Mouse (Mus musculus) CH12.LX (cell line): ENCODE results near the gene Padi3. TPM values are rescaled to one million over a fixed set of nuclear protein-coding genes. Genes with fewer than 3 reads are reported as not detected.

Experiments
- DNase-seq: peaks from one replicate; pipeline ENCODE4 v3.0.0-alpha.2; 2013; ENCODE audit errors: extremely low read depth
- H3K27ac ChIP-seq: 2 replicates; pipeline ENCODE4 v1.5.1; 2012; ENCODE audit warnings: low read depth, mild to moderate bottlenecking, control low read depth, moderate library complexity; ENCODE audit not compliant: insufficient read depth
- H3K27me3 ChIP-seq: replicated peaks from 2 replicates; pipeline ENCODE3; 2012; ENCODE audit warnings: inconsistent platforms
- H3K36me3 ChIP-seq, 2 experiments: replicated peaks in 1 of 2; 2 replicates each; pipeline versions ENCODE3 to v1.6.1; 2012; ENCODE audit warnings: inconsistent platforms in 1 of 2, low read length in 1 of 2, mild to moderate bottlenecking in 1 of 2, mixed read lengths in 1 of 2, moderate library complexity in 1 of 2; ENCODE audit not compliant: control insufficient read depth in 1 of 2, insufficient read depth in 1 of 2
- H3K4me1 ChIP-seq, 2 experiments: 2 replicates each; pipeline ENCODE4 v1.6.1; 2012; ENCODE audit warnings: inconsistent platforms in 1 of 2, moderate library complexity in 1 of 2; ENCODE audit not compliant: insufficient read depth in 2 of 2, control insufficient read depth in 1 of 2
- H3K4me2 ChIP-seq: 2 replicates; pipeline ENCODE4 v1.6.1; 2012; ENCODE audit warnings: low read depth, mild to moderate bottlenecking, control low read depth; ENCODE audit not compliant: poor library complexity, insufficient read depth, severe bottlenecking
- H3K4me3 ChIP-seq, 3 experiments: fragments of 150-350 bp in 1 of 3; sonication (generic) in 1 of 3; replicated peaks in 1 of 3; 2 replicates each; pipeline versions ENCODE3 to v1.5.1; 2011 to 2012; ENCODE audit warnings: low read depth in 2 of 3, low read length in 2 of 3, mild to moderate bottlenecking in 2 of 3, moderate library complexity in 2 of 3, control low read depth in 1 of 3, improper control_type of control experiment in 1 of 3, inconsistent platforms in 1 of 3, mixed read lengths in 1 of 3; ENCODE audit not compliant: poor library complexity in 1 of 3
- H3K79me2 ChIP-seq: replicated peaks from 2 replicates; pipeline ENCODE4 v1.6.1; 2012; ENCODE audit warnings: mild to moderate bottlenecking, moderate library complexity; ENCODE audit not compliant: control insufficient read depth, poor library complexity, insufficient read depth, severe bottlenecking; ENCODE audit errors: extremely low read depth
- H3K9ac ChIP-seq: 2 replicates; pipeline ENCODE4 v1.6.1; 2012; ENCODE audit warnings: low read depth, mild to moderate bottlenecking, control low read depth, moderate library complexity; ENCODE audit not compliant: insufficient read depth
- H3K9me3 ChIP-seq: replicated peaks from 2 replicates; pipeline ENCODE3; 2012; ENCODE audit warnings: low read length, inconsistent platforms, mixed read lengths
- CHD1 ChIP-seq: IDR thresholded peaks from 2 replicates; pipeline ENCODE4 v1.6.1; 2012; ENCODE audit warnings: low read depth, low read length, improper control_type of control experiment, inconsistent platforms
- CHD2 ChIP-seq: IDR thresholded peaks from 2 replicates; pipeline ENCODE4 v1.6.1; 2011; ENCODE audit warnings: low read length, improper control_type of control experiment
- CTCF ChIP-seq, 2 experiments: IDR thresholded peaks in 1 of 2; conservative IDR thresholded peaks in 1 of 2; 2 replicates each; pipeline ENCODE4 v1.5.1; 2011 to 2012; ENCODE audit warnings: low read depth in 2 of 2, low read length in 2 of 2, improper control_type of control experiment in 1 of 2, inconsistent platforms in 1 of 2, mild to moderate bottlenecking in 1 of 2, moderate library complexity in 1 of 2
- GABPA ChIP-seq: IDR thresholded peaks from 2 replicates; pipeline ENCODE4 v1.6.1; 2012; ENCODE audit warnings: low read depth, low read length, improper control_type of control experiment, inconsistent platforms; ENCODE audit not compliant: insufficient replicate concordance
- HCFC1 ChIP-seq: IDR thresholded peaks from 2 replicates; pipeline ENCODE4 v1.6.1; 2012; ENCODE audit warnings: low read depth, mild to moderate bottlenecking, inconsistent platforms, low read length, improper control_type of control experiment
- JUN ChIP-seq: IDR thresholded peaks from 2 replicates; pipeline ENCODE4 v1.6.1; 2011; ENCODE audit warnings: low read depth, mild to moderate bottlenecking, low read length, improper control_type of control experiment, moderate library complexity; ENCODE audit not compliant: insufficient read depth
- MAZ ChIP-seq: IDR thresholded peaks from 2 replicates; pipeline ENCODE4 v1.6.1; 2012; ENCODE audit warnings: low read depth, mild to moderate bottlenecking, inconsistent platforms, low read length, improper control_type of control experiment, moderate library complexity
- MXI1 ChIP-seq: IDR thresholded peaks from 2 replicates; pipeline ENCODE4 v1.6.1; 2011; ENCODE audit warnings: mild to moderate bottlenecking, low read depth, low read length, improper control_type of control experiment
- MYC ChIP-seq: IDR thresholded peaks from 2 replicates; pipeline ENCODE4 v1.6.1; 2011; ENCODE audit warnings: low read depth, mild to moderate bottlenecking, improper control_type of control experiment, low read length
- PAX5 ChIP-seq: IDR thresholded peaks from 2 replicates; pipeline ENCODE4 v1.6.1; 2012; ENCODE audit warnings: low read length, inconsistent platforms, mixed read lengths
- POLR2A ChIP-seq: IDR thresholded peaks from 2 replicates; pipeline ENCODE4 v1.6.1; 2011; ENCODE audit warnings: low read depth, mild to moderate bottlenecking, improper control_type of control experiment, low read length
- POLR2AphosphoS2 ChIP-seq: IDR thresholded peaks from 2 replicates; pipeline ENCODE4 v1.6.1; 2011; ENCODE audit warnings: low read depth, low read length, improper control_type of control experiment
- RAD21 ChIP-seq: IDR thresholded peaks from 2 replicates; pipeline ENCODE4 v1.6.1; 2011; ENCODE audit warnings: low read depth, mild to moderate bottlenecking, low read length, improper control_type of control experiment, moderate library complexity
- RCOR1 ChIP-seq: conservative IDR thresholded peaks from 2 replicates; pipeline ENCODE4 v1.6.1; 2012; ENCODE audit warnings: low read depth, mild to moderate bottlenecking, inconsistent platforms, low read length, improper control_type of control experiment
- SIN3A ChIP-seq: IDR thresholded peaks from 2 replicates; pipeline ENCODE4 v1.6.1; 2012; ENCODE audit warnings: low read length, improper control_type of control experiment, inconsistent platforms
- SMC3 ChIP-seq: IDR thresholded peaks from 2 replicates; pipeline ENCODE4 v1.6.1; 2011; ENCODE audit warnings: low read depth, low read length, improper control_type of control experiment
- TCF12 ChIP-seq: IDR thresholded peaks from 2 replicates; pipeline ENCODE4 v1.6.1; 2014; ENCODE audit warnings: low read depth, mild to moderate bottlenecking, inconsistent platforms, low read length, improper control_type of control experiment
- USF1 ChIP-seq: IDR thresholded peaks from 2 replicates; pipeline ENCODE4 v1.6.1; 2014; ENCODE audit warnings: low read depth, mild to moderate bottlenecking, inconsistent platforms, low read length, improper control_type of control experiment
- ZMIZ1 ChIP-seq: IDR thresholded peaks from 2 replicates; pipeline ENCODE4 v1.6.1; 2012; ENCODE audit warnings: low read depth, mild to moderate bottlenecking, inconsistent platforms, low read length, improper control_type of control experiment
- ZNF384 ChIP-seq: IDR thresholded peaks from 2 replicates; pipeline ENCODE4 v1.6.1; 2012; ENCODE audit warnings: low read depth, low read length, improper control_type of control experiment, inconsistent platforms
- dilution Hi-C: fragments of 300-500 bp; cut with MboI; formaldehyde crosslinking; loops from 2 replicates; pipeline ENCODE4 v1.14.3; 2020; ENCODE audit warnings: low sequenced_read_pairs; ENCODE audit not compliant: extremely low pct_unique_long_range_greater_than_20kb, extremely low pct_ligation_motif_present
- in situ Hi-C: fragments of 300-500 bp; cut with MboI; formaldehyde crosslinking; loops from 3 replicates; pipeline ENCODE4 v1.14.3; 2019; ENCODE audit warnings: low sequenced_read_pairs, low pct_ligation_motif_present, low pct_unique_long_range_greater_than_20kb, mixed read lengths
- polyA plus RNA-seq: library from polyadenylated mRNA; unstranded; fragments of >175 nt; gene quantifications from 2 replicates; pipeline ENCODE4 v1.2.1, GENCODE M21; 2012; ENCODE audit warnings: low read depth; ENCODE audit not compliant: insufficient read length
- total RNA-seq, 2 experiments: library from RNA; depleted of rRNA; stranded (reverse); fragments of 300-350 nt in 1 of 2; fragments of >200 nt in 1 of 2; gene quantifications; 2 replicates each; pipeline ENCODE4 v1.2.3; 2012 to 2014

The Padi3 gene
- total and polyA plus RNA-seq, 3 experiments, result 0.10 to 0.17 (median 0.11) TPM

DNA sequence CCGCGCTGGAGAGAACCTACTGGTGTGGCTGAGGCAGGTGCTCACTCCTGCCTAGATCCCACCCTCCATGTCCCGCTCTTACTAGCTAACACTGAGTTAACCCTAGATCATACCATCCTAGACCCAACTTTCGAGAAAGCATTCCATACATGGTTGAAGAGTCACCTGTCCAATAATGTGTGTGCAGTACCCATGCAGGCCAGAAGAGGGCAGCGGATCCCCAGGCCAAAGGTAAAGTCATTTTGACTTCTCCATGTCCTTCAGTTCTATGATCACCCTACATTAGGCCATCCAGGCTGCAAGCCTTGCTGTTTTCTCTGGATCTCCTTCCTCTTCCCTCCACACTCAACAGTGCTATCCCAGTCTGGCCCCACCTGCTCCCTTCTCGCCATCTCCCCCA lies 21.5 kb downstream of the Padi3 start:
- H3K79me2 ChIP-seq, result no peaks in the 10 kb centered on the region
- no peaks in the 10 kb centered on the region for H3K4me1 ChIP-seq
- H3K9ac ChIP-seq, result no peak overlapping the region
- dilution Hi-C loops, result no loop called here
- peak; percentile 45 for DNase-seq
- H3K4me3 ChIP-seq, result no peak overlapping the region
- no peaks in the 10 kb centered on the region for H3K36me3 ChIP-seq
- TF ChIP-seq SMC3 (peak; percentile 80), ZMIZ1 (no peak), SIN3A (no peak), PAX5 (no peak), RAD21 (peak; percentile 75), RCOR1 (no peak), CTCF (conservative IDR thresholded peaks at IDR 0.05 in 1 of 2, IDR thresholded peaks at IDR 0.05 in 1 of 2; ENCODE audit: low read depth in 2 of 2, low read length in 2 of 2) (peak; percentile 79 to 94), ZNF384 (no peak)
- H3K9me3 ChIP-seq, result peaks cover 20% of the 10 kb centered on the region
- in situ Hi-C loops, result loop anchor here (5.0 kb wide), 1 partner anchor 118 kb away; the partner anchor contains the start of gene Padi2
- H3K4me2 ChIP-seq, result no peak overlapping the region
- H3K27ac ChIP-seq, result no peak overlapping the region
- H3K27me3 ChIP-seq, result peaks cover 35% of the 10 kb centered on the region

DNA sequence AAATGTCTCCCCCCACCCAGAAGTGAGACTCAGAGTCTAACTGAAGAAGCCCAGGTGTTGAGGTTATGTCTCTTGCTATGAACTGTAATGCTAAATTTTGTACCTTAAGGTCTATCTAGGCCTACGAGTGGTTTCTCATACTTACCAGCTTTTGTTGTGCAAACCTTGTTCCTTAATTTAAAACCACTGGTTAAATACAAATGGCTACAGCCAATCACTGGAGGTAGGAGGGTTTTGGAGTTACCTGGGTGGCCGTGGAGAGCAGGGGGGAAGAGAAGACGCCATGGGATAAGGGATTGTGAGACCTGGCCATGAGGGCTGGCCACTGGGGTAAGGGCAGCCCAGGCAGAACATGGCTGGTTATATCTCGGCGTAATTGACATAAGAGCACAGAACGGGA lies 22.2 kb downstream of the Padi3 start:
- Histone ChIP-seq H3K9ac (no peak overlapping the region), H3K4me3 (no peak overlapping the region), H3K4me1 (no peaks in the 10 kb centered on the region), H3K27ac (no peak overlapping the region), H3K4me2 (no peak overlapping the region), H3K9me3 (peaks cover 20% of the 10 kb centered on the region), H3K36me3 (no peaks in the 10 kb centered on the region), H3K79me2 (no peaks in the 10 kb centered on the region), H3K27me3 (peaks cover 33% of the 10 kb centered on the region)
- no peak for TF ChIP-seq PAX5
- no peak for TF ChIP-seq CTCF (conservative IDR thresholded peaks at IDR 0.05 in 1 of 2, IDR thresholded peaks at IDR 0.05 in 1 of 2; ENCODE audit: low read depth in 2 of 2, low read length in 2 of 2)
- TF ChIP-seq CHD1, result no peak
- no peak for TF ChIP-seq MXI1
- no peak for TF ChIP-seq POLR2A
- TF ChIP-seq TCF12, result no peak
- TF ChIP-seq SIN3A, result no peak
- no peak for DNase-seq
- in situ Hi-C loops (loop anchor here (5.0 kb wide), 1 partner anchor 119 kb away; the partner anchor contains the start of gene Padi2), dilution Hi-C loops (no loop called here)

DNA sequence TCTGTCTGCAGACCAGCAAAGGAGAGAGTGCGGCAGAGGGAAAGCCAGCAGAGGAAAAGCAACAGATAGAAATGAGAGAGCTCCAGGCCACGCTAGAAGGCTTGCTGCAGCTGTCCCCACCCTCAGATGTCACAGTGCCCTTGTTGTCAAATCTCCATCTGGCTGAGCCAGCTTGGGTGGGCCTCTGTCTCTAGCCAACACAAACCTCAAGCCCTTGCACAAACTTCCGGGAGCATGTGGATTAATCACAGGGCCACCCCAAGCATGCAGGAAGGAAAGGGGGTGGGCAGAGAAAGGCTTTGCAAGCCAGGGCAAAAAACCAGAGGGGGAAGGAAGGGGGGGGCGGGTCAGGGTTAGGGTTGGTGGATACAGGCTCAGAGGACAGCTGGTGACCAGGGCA lies 23.0 kb downstream of the Padi3 start:
- H3K27ac ChIP-seq, result no peak overlapping the region
- in situ Hi-C loops, result loop anchor here (5.0 kb wide), 1 partner anchor 120 kb away; the partner anchor contains the start of gene Padi2

More for the DNA sequence above, 23.0 kb downstream of the Padi3 start:
- H3K27me3 ChIP-seq, result peaks cover 29% of the 10 kb centered on the region
- H3K4me1 ChIP-seq, result no peaks in the 10 kb centered on the region
- H3K79me2 ChIP-seq, result no peaks in the 10 kb centered on the region
- TF ChIP-seq POLR2AphosphoS2 (no peak), RCOR1 (no peak), GABPA (no peak), TCF12 (no peak), CHD2 (no peak), MYC (no peak), MAZ (no peak), JUN (no peak), CHD1 (no peak), HCFC1 (no peak), USF1 (no peak), RAD21 (no peak)
- dilution Hi-C loops, result no loop called here
- H3K9me3 ChIP-seq, result peaks cover 23% of the 10 kb centered on the region
- no peak for DNase-seq
- no peak overlapping the region for H3K9ac ChIP-seq
- no peak overlapping the region for H3K4me3 ChIP-seq
- no peaks in the 10 kb centered on the region for H3K36me3 ChIP-seq
- no peak overlapping the region for H3K4me2 ChIP-seq
